Mouse (Mus musculus) kidney, adult 2 months (tissue): ENCODE measurements at regions not wholly inside any gene's neighbourhood (a gene's known extent, or its start where the extent isn't known, plus 50 kb on each side); places are given as distances from the start of the nearest gene placed in this dataset.

Source experiments
- DNase-seq: peaks from one replicate; pipeline ENCODE4 v3.0.0; 2021
- H3K27ac ChIP-seq: fragments of 200-500 bp; 2 replicates; pipeline ENCODE4 v1.5.1; 2012; ENCODE audit warnings: low read depth, low read length, control low read depth, inconsistent platforms; ENCODE audit not compliant: insufficient read depth
- H3K27me3 ChIP-seq: fragments of 200-500 bp; replicated peaks from 2 replicates; pipeline ENCODE4 v1.6.1; 2012; ENCODE audit warnings: mild to moderate bottlenecking, moderate library complexity, low read length, inconsistent platforms; ENCODE audit not compliant: control insufficient read depth, insufficient read depth
- H3K36me3 ChIP-seq: fragments of 200-500 bp; 2 replicates; pipeline ENCODE4 v1.6.1; 2012; ENCODE audit warnings: mild to moderate bottlenecking, moderate library complexity, low read length, inconsistent platforms; ENCODE audit not compliant: control insufficient read depth, insufficient read depth
- H3K4me1 ChIP-seq: fragments of 200-500 bp; 2 replicates; pipeline ENCODE4 v1.6.1; 2011; ENCODE audit warnings: low read length; ENCODE audit not compliant: control insufficient read depth, insufficient read depth
- H3K4me3 ChIP-seq: fragments of 200-500 bp; 2 replicates; pipeline ENCODE4 v1.5.1; 2011; ENCODE audit warnings: mild to moderate bottlenecking, low read depth, low read length, control low read depth; ENCODE audit not compliant: insufficient read depth
- CTCF ChIP-seq: fragments of 200-500 bp; conservative IDR thresholded peaks from 2 replicates; pipeline ENCODE4 v1.5.1; 2011; ENCODE audit warnings: low read depth, mild to moderate bottlenecking, control low read depth, low read length, moderate library complexity, mixed read lengths; ENCODE audit not compliant: insufficient read depth, insufficient read length
- POLR2A ChIP-seq: fragments of 200-500 bp; IDR thresholded peaks from one replicate; pipeline ENCODE4 v1.6.1; 2011; ENCODE audit warnings: low read depth, low read length, control low read depth
- WGBS: fragments of 180-500 bp; shearing (Covaris S2); methylation state at CpG from one replicate; pipeline ENCODE4 v1.1.7; 2018; 5-methylcytosine and 5-hydroxymethylcytosine counted together

DNA sequence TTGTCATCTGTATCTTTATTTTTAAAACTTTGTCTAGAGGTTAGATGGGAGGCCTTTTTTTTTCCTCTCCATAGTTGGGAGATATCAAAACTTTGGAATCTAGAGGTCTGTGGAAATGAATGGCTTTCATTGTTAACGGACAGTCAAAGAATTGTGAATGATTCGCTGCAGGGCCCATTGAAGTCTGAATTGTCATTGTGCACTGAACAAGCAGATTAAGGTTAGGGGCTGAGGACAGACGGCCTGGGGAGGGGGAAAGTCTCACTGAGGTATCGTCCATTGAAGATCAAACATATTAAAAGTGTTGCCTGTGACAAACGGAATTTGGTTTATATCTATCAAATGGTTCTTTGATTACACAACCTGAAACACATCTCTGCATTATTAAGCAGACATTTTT is 142.3 kb downstream of the Tmem26 start:
- TF ChIP-seq POLR2A (no peak), CTCF (no peak)
- DNase-seq: no peak
- 90% methylated on average over 5 of the region's 5 CpGs for WGBS

DNA sequence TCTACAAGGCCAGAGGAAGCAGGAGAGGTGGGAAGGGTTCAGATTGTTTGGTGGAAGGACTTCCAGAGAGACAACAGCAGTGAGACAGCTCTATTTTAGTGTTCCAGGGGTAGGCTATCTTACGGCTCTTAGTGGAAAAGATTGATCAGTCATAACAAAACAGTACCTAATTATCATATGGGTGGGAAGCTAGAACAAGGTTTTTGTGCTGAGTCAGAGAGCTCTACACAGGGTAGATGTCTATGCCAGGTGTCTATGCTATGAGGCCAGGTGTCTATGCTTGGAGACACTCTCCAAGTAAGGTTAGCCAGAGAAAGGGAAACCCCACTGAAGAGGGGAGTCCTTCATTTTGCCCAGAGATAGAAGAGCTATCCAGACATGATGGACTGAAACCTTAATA is 143.9 kb downstream of the Tmem26 start:
- H3K4me1 ChIP-seq: no peaks in the 10 kb centered on the region
- no peak for DNase-seq
- TF ChIP-seq POLR2A (no peak), CTCF (no peak)
- no peak overlapping the region for H3K4me3 ChIP-seq
- H3K36me3 ChIP-seq: no peaks in the 10 kb centered on the region
- 93% methylated on average over 1 of the region's 1 CpGs for WGBS
- no peaks in the 10 kb centered on the region for H3K27me3 ChIP-seq
- H3K27ac ChIP-seq: no peak overlapping the region

More for the DNA sequence above, 142.3 kb downstream of the Tmem26 start:
- no peak overlapping the region for H3K4me3 ChIP-seq
- H3K27me3 ChIP-seq: no peaks in the 10 kb centered on the region
- H3K27ac ChIP-seq: no peak overlapping the region
- no peaks in the 10 kb centered on the region for H3K4me1 ChIP-seq
- no peaks in the 10 kb centered on the region for H3K36me3 ChIP-seq

DNA sequence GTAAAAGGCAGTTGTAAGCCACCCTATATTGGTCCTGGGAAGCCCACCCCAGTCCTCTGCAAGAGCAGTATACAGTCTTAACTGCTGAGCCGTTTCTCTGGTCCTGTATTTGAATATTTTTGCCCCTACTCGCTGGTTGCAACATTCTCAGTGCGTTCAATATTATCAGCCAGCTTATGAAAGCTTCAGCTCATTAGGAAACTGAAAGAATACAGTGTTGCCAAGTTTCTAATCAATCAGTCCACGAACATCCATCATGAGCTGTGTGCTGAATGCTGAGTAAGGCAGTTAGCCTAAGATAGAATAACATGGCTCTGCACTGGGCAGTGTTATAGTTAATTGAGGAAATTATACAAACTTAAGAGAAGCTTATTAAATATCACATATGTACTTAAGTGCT is 148.7 kb downstream of the Tmem26 start:
- Histone ChIP-seq H3K36me3 (no peaks in the 10 kb centered on the region), H3K27ac (no peak overlapping the region), H3K4me3 (no peak overlapping the region), H3K27me3 (no peaks in the 10 kb centered on the region), H3K4me1 (0 out of 2 replicates have a peak, but pooled peaks cover 2% of the 10 kb centered on the region)
- TF ChIP-seq POLR2A (no peak), CTCF (no peak)
- 85% methylated on average over 4 of the region's 4 CpGs for WGBS
- no peak for DNase-seq

DNA sequence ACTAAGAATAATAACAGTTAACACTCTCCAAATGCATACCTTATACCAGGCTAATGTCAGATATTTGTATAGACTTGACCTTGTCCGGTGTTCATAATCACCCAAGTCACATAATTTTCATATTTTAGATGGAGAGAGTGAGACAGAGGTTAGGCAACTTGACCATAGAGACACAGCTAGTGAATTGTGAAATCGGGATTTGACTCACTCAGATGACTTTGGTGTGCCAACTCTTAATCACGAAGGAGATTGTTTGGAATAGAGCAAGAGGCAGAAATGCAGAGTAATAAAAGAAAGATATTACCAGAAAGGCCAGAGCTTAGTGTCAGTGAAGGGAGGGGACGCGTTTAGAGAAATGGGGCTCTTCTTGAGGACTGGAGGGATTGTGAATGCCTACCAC is 152.2 kb downstream of the Tmem26 start:
- no peak for TF ChIP-seq CTCF
- no peak for TF ChIP-seq POLR2A
- DNase-seq: no peak
- H3K27ac ChIP-seq: no peak overlapping the region

DNA sequence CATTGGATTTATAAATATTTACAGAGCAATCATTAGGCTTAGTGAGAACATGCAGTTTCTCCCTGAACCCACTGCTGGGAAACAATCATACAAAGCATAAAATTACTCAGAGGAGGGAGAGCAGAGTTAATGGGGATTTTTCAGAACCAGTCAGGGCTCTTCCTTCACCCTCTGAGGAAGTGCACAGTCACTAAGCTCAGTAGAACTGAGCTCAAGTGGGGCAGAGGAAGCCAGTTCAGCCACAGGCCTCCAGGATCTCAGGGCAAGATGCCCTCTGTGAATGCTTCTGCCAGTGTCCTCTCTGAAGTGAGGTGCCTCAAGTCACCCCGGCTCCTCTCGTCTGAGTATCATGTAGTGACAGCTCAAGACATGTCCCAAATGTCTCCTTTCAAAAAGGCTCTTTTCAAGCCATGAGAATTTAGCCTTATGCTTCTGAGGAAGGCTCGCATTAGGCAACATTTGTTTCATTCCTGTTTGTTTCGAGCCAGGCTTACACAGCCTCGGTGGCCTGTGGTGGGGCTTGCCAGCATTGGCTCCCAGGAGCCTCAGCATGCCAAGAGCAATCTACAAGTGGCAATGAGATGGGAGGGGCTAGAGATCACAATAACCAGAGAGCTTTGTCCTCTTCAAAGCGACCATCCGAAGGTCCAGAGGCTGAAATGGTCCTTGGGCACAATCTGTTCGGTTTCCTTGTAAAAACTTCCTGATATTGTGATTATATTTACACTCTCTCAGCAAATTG is 169.8 kb downstream of the Tmem26 start:
- TF ChIP-seq CTCF: no peak
- TF ChIP-seq POLR2A: no peak
- Histone ChIP-seq H3K27me3 (no peaks in the 10 kb centered on the region), H3K4me3 (no peak overlapping the region), H3K4me1 (no peaks in the 10 kb centered on the region), H3K36me3 (no peaks in the 10 kb centered on the region), H3K27ac (no peak overlapping the region)
- peak; percentile 17 for DNase-seq
- WGBS: 64% methylated on average over 8 of the region's 8 CpGs

More for the DNA sequence above, 152.2 kb downstream of the Tmem26 start:
- Histone ChIP-seq H3K36me3 (no peaks in the 10 kb centered on the region), H3K4me3 (no peak overlapping the region), H3K27me3 (no peaks in the 10 kb centered on the region), H3K4me1 (0 out of 2 replicates have a peak, but pooled peaks cover 2% of the 10 kb centered on the region)
- WGBS: 78% methylated on average over 5 of the region's 5 CpGs

DNA sequence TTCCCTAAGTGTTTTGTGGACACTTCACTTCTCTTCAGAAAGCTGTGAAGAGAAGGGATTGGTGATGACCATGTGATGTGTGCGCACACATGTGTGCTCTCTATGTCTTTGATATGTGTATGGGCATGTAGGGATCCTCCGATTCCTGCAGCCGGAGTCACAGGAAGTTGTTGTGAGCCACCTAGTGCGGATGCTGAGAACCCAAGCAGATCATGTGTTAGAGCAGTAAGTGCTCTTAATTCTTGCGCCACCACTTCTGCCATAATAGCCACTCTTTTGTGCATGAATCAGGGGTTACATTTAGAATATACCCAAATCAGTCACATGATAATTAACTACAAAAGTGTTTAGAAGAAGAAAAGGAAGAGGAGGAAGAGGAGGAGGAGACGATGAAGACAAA is 170.7 kb downstream of the Tmem26 start:
- no peak for TF ChIP-seq POLR2A
- no peak for TF ChIP-seq CTCF
- Histone ChIP-seq H3K27me3 (no peaks in the 10 kb centered on the region), H3K4me3 (no peak overlapping the region), H3K4me1 (no peaks in the 10 kb centered on the region), H3K36me3 (no peaks in the 10 kb centered on the region), H3K27ac (no peak overlapping the region)
- WGBS: 90% methylated on average over 6 of the region's 6 CpGs
- no peak for DNase-seq

DNA sequence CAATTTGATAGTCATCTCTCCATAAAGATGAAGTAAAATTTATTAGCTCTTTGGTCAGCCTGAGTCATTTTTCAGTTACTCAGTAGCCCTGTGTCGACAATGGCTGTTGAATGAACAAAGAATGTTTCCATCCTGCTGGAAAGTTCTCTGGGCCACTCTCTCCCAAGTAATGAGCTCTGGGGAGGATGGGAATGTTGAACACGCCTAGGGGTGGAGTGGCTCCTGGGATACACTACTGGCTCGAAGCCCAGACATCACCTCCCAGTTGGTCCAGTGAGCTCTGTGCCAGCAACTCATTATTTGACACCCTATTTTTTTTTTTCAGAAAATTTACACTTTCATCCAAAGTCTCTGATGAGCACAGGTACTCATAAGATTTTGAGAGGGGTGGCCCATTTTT is 174.1 kb downstream of the Tmem26 start:
- 28% methylated on average over 3 of the region's 3 CpGs for WGBS
- DNase-seq: peak; percentile 70
- no peak overlapping the region for H3K4me3 ChIP-seq
- no peaks in the 10 kb centered on the region for H3K27me3 ChIP-seq
- H3K4me1 ChIP-seq: no peaks in the 10 kb centered on the region
- TF ChIP-seq POLR2A (no peak), CTCF (no peak)
- no peak overlapping the region for H3K27ac ChIP-seq
- H3K36me3 ChIP-seq: no peaks in the 10 kb centered on the region
